Mouse (Mus musculus) common myeloid progenitor, adult 5-6 weeks (primary cell): Measurements from ENCODE around the gene Cenpu. TPM values are rescaled to one million over a fixed set of nuclear protein-coding genes. Genes with fewer than 3 reads are reported as not detected.
A peak's percentile ranks its signal among the peaks of the same experiment; 100 is the strongest.

ENCODE experiments used
- ATAC-seq: replicated peaks from 2 replicates; pipeline ENCODE4 v1.8.0; 2016; ENCODE audit warnings: low read depth, mild to moderate bottlenecking, moderate TSS enrichment, inconsistent platforms; ENCODE audit not compliant: poor library complexity, severe bottlenecking
- total RNA-seq: library from RNA; stranded (forward); fragments of 200-1000, 187-1606 nt; gene quantifications from 2 replicates; pipeline ENCODE4 v1.2.3, GENCODE M21; 2017

The Cenpu gene
- 56.1 and 86.5 TPM in 2 replicates for total RNA-seq

DNA sequence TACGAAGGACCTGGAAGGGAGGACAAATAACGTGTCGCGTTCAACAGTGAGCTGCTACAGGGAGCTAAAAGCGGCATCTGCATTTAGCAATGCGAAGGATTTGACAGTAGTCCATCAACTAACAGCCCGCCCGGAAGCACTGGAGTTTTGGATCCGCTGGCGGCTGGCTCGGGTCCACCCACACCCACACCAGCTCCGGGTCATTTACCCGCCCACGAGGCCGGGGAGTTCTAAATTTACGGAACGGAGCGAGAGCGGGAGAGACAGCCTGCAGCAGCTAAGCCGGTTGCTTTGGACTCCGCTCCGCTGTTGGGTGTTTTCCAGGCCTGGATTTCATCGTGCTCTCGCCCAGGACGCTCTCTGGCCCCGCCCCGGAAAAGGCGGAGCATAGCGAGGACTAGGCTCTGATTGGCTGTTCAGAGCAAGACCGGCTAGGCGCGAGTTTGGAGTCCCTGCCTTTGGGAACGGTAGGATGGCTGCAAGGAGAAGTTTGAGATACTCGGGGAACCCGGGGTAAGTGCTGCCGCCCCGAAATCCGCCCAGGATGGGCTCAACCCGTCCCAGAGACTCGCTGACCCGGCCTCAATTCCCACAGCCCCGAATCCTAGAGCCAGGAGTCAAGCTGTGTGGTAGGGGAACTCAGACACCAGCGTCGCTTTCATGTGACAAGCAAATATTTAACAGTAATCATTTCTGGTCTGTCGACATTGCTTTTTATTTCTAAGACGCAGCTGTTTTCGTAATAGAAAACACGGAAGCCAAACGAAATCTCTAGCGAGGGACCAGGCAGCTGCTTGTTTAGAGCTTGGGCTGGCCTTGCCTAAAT lies at the start of gene Cenpu:
Gene Cenpu (plus strand): TSS at position 414 of the 826 bp plus-strand sequence.
- ATAC-seq = peak; percentile 86

DNA sequence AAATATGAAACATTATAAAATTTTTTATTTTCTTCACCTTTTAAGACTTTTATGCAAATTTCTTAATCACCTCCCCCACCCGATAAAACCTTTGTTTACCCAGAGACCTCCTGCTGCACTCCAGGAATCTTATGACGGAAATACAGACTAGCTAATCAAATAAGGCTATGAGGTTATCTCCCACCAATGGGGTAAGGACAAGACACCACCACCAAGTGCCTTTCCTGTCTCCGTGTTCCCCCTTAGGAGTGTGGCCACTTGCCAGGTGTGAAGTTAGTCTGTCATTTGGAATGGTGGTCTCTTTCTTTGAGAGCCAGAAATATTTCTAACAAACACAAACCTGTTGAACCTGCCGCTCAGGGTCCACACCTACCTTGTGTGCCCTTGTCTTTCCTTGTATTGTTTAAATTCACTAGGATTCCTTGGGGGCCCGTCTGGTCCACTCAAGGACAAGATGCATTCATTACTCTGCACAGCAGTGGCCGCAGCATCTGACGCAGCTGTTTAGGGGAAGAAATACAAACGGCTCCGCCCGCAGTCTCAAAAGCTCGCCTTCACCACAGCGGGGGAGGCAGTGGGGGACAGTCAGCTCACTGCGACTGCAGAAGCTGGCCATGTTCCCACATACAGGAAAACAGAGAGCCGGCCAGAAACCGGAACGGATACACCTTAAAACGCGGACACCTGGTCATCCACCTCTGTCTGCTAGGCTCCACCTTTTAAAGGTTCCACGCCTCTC lies 49.3 kb upstream of the Cenpu start:
- no peak for ATAC-seq

DNA sequence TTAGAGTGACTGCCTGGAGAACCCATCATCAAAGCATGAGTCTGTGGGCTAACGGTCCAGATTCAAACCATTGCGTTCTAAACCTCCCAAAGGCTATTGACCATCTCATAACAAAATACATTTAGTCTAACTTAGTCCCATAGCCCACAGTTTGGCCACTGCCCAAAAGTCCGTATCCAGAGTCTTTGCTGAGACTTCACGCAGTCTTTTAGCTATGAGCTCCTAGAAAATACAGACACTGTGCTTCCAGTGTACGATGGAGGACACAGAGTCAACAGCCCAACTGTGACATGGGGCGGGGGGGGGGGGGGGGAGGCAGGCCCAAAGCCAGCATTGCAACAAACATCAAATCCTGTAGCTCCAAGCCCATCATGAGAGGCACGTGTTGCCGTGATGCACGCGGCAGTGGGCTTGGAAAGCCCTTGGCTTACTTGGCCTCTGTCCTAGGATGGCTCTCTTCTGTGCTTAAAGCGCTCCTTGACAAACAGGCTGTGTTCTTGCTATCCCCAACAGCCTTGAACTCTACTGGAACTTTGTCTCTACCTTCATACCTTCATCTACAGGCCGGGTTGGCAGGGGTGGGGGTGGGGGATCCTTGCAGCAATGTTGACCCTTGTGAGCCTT lies 48.6 kb upstream of the Cenpu start:
- ATAC-seq = no peak

DNA sequence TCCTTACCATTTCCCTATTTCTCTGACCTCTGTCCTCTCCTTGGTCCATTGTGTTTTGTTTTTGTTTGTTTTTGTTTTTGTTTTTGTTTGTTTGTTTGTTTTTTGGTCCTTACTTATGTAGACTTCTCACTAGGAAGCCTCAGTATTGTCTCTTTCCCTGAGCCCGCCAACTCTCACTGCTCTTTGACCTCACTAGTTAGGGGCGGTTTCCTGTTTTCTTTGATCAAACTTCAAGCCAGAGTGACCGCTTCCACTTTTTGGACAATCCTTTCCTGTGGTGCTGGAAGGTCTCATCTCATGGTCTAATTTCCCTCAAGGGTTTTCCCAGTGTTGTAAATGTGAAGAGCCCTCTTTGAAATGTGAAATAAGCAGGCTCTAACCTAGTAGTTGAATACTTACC lies 47.6 kb upstream of the Cenpu start:
- no peak for ATAC-seq

DNA sequence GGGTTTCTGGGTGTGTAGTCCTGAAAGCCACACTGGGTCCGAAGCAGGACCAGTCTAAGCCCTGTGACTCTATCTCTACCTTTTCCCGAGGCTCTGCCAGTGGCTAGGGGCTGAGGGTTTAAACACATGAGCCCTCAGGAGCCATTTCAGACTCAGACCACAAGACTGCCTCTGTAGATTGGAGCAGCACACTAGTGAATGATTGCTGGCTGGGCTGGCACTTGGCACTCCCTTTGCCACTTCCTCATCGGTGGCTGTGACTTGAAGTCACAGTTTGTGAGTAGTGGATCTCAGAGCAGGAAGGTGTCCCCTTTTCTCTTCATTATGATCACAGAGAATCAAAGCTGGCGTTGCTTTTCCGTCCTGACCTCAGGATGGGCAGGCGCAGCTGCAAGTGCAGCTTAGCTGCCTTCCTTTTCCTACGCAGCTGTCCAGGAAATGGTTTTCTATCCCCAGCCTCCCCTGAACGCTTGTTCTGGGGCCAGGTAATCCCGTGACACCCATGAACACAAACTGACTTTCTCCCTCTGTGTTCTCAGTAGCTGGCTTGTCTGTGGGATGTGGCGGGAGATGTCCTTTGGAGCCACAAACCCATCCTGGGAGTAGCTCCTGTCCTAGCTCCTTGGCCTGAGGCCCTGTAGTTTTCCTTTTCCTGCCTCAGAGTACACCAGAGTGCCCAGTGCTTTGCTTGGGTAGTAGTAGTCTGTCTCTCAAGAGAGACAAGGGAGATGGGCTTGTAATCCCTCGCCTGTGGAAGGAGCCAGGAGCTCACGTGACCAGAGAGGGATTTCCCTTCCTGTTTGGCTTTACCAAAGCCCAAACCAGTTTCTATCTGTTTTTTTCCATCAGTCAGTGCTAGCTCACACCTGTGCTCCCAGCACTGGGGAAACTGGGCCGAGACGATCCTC lies 43.1 kb upstream of the Cenpu start:
- peak; percentile 86 for ATAC-seq

DNA sequence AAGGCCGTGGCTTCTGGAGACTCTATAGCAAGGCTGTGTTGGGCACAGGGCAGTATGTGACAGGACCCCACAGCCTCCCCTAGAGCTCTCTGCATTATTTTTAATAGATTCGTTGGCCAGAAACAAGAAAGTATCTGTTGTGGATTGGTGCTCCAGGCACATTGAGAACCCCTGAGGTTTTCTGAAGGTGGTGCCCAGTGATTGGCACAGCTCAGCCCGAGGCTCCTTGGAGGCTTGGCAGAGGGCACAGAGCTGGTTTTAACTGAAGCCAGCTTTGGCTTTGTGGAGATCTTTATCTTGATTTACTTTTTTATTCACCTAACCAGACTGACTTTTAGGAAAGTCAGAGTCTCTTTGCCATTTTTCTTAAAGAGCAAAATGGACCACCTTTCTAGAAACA lies 42.4 kb upstream of the Cenpu start:
- no peak for ATAC-seq

DNA sequence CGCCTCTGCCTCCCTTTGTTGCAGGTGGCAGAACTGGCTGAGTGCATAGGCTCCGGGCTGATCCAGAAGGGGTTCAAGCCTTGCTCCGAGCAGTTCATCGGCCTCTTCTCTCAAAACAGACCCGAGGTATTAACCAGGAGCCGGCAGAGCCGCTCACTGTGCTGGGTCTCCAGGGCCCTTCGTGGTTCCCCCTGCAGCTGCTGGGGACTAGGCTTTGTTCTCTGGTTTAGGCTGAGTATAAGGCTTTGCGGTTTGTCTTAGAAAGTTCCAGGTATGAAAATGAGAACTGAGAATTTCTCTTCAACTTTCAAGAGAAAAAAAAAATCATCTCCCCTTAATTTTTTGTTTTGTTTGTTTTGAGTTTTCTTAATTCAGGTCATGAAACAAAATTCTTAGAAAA lies 40.5 kb upstream of the Cenpu start:
- no peak for ATAC-seq

DNA sequence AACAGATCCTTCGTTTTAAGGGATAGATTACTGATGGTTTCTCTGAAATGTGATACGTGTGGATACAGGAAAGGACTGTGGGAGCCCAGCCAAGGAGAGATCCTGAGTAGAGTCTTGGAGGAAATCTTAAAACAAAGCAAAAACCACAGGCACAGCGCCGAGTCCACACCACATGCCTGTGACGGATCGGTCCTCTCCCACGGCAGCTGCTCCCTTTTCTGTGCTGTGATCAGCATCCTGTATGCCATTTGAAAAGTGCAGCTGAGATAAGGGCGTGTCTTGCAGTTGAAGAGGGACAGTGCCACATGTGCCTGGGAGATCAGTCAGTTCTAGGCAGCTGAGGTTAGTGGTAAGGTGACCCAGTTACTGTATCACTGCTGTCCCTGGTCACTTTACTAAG lies 39.3 kb upstream of the Cenpu start:
- ATAC-seq = peak; percentile 30

DNA sequence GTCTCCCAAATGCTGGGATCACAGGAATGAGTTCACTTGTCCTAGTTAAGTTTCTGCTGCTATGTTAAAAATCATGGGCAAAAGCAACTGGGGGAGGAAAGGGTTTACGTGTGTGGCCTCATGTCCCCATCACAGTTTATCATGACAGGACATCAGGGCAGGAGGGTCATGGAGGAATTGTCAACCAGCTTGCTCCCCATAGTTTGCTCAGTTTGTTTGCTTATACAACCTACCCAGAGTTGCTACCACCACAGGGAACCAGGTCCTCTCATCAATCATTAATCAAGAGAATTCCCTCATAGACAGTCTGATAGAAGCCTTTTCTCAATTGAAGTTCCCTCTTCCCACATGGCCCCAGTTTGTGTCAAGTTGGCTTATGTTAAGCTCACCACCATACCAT lies 37.8 kb upstream of the Cenpu start:
- ATAC-seq = no peak

DNA sequence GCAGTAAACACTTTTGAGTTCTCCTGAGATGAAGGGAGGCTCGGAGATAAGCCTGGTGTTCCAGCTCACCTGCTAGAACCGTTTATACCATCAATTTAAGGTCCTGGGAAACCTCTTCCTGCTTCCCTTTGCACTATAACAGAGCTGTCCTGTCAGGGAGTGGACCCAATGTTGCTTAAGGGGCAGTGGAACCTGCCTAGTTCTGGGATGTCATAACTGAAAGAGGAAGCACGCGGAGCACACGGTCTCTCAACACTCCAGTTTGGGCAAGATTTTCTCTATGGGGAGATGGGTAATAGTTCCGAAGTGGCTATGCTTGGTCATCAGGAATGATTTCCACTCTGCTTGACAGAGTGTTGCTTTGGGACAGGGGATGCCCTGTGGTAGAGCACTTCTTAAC lies 31.2 kb upstream of the Cenpu start:
- ATAC-seq = peak; percentile 54

DNA sequence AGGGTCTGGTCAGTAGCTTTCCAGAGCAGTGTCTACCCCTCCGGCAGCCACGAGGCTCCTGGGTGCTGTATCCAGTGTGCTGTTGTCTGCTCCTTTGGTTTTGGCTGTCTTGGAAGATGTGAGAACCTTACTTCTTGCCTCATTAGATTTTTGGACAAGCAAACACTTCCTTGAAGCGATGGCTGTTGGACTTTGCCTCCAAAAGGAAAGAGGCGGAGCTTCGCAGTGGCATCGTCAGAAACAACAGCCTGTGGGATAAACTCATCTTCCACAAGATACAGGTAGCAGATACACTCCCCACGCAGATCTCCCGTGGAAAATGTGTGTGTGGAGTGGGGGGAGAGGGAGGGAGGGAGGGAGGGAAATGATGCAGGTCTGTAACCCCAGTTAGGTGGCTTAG lies 25.7 kb upstream of the Cenpu start:
- no peak for ATAC-seq

DNA sequence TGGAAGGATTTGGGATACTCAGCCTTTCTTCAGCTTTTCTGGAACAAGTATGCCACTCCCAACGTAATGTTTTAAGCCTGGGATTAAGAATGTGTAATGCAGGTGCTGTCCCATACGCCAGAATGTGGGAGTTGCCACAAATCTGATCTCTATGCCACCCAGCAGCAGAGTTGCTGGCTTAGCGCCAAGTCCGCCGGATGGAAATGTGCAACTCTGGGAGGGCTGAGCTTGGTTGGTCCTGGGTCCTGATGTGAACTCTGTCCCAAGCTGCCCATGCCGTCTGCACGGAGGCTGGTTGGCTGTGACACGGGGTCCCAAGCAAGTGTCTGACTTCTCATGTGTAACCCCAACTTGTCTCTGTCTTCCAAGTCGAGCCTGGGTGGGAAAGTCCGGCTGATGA lies 25.0 kb upstream of the Cenpu start:
- 0 out of 2 replicates have a peak, but pooled peaks have one; percentile 21 for ATAC-seq

DNA sequence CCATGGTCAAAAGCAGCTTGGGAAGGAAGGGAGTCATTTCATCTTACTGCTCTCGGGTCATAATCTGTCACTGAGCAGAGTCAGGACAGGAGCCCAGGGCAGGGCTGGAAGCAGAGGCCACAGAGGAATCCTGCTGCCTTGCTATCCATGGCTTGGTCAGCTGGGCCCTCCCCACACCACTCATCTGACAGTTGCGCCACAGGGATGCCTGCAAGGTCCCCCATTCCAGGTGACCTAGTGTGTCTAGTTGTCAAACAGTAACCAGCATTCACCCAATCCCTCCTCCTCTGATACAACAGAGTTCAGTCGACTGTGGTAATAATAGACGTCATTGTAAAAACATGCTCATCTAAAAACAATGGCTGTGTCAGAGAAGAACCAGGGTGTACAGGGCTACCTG lies 22.3 kb upstream of the Cenpu start:
- ATAC-seq = no peak

DNA sequence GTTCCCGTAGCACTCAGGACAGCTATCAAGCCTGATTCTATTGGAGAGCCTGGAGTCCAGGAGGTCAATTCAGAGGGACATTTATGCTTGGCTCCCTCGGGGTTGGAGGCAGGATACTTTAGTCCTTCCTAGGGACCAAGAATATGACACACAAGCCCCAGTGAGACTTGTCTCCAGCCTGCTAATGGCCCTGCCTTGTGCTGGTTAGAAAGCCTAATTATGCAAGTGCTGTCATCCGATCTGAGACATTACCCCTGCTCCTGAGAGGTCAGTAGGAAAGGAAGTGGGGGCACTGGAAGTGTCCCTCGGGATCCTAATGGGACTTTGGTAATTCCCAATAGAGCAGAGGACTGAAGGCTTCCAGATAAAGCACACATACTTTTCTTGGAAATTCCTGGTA lies 21.3 kb upstream of the Cenpu start:
- no peak for ATAC-seq

DNA sequence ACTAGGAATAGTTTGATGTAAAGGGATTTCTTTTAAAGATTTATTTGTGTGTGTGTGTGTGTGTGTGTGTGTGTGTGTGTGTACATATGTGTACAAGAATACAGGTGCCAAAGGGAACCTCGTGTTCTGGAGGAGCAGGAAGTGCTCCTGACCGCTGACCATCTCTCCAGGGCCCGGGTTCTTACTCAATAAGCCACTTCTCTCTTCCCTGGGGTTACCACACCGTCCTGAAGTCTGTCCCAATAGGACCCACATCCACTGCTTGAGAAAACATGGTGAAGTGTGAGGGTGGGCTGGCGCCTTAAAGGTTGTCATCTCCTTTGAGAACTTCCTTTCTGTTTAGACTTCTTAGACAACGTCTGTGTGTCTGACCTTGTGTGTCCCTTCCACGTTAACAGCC lies 17.9 kb upstream of the Cenpu start:
- peak; percentile 91 for ATAC-seq

DNA sequence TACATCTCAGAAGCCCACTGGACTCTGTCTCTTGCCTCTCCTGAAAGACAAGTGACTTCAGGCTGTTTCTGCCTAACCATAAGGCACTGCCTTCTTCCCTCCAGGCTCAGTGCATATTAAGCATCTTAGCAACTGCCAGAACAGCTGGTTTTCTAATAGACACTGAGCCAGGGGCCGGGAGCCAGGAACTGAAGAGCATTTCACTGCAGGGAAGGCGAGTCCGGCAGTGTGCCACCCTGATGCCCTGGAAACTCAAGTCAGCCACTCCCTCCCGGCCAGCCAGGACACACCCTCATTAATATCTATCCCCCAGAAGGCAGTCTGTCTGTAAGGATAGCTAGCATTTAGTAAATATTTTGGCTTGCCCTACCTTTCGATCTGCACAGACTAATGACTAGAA lies 12.1 kb upstream of the Cenpu start:
- peak; percentile 39; the same call in 1 of the 2 replicates for ATAC-seq

DNA sequence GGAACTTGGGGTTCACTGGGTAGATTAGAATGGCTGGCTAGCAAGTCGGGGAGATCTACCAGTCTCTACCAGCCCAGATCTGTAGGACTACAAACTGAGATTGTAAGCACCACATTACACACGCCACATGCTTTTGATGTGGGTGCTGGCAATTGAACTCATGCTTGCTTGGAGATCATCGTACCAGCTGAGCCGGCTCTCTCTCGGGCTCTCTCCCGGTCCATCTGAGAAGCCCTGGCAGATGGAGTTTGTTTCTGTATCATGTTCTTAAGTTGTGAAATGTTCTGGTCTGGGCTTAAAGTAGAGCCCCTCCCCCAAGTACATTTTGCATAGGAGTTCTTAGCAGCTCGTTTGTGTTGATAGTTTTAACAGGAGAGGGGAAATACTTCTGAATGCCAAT lies 8.6 kb upstream of the Cenpu start:
- no peak for ATAC-seq

DNA sequence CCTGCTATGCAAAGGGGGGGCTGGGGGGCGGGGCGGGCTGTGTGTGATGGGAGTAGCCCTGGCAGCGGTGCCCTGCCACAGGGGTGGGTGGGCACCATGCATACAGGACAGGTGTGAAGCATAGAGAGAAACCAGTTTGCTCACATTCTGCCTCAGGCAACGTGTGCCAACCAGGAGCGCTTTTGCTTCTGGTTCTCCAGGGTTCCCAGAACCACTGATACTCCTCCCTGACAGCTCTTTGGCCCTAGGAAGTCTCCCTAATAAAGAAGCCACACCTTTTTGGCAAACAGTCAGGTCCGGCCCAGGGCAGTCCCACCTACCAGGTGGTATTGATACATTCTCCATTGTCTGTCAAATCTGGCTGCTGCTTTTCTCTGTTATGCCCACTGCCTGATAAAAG lies 8.2 kb upstream of the Cenpu start:
- no peak for ATAC-seq

DNA sequence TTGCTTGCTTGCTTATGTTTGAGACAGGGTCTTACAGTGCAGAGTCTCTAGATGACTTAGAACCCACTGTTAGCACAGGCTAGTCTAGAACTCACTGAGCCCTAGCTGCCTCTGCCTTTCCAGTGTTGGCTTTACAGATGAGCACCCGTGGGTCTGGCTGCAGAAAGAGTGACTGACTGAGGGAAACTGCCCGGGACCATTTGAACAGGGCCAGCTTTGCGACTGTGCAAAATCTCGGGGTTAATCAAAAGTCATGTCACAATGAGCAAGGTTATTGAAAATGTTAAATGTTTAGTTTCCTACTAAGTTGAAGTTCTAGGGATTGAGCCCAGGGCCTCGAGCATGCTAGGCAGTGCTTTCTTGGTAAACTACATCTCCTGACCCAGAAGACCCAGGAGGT lies 6.0 kb upstream of the Cenpu start:
- ATAC-seq = no peak
